Mouse (Mus musculus): ENCODE measurements at regions not wholly inside any gene's neighbourhood (a gene's known extent, or its start where the extent isn't known, plus 50 kb on each side); places are given as distances from the start of the nearest gene placed in this dataset.

- no peak for DNase-seq (ENCODE audit: low spot score)
Measured at GRCm38 (mm10) chr16:68951508-68952236, 911.9 kb downstream of the Speer2 start.

DNA sequence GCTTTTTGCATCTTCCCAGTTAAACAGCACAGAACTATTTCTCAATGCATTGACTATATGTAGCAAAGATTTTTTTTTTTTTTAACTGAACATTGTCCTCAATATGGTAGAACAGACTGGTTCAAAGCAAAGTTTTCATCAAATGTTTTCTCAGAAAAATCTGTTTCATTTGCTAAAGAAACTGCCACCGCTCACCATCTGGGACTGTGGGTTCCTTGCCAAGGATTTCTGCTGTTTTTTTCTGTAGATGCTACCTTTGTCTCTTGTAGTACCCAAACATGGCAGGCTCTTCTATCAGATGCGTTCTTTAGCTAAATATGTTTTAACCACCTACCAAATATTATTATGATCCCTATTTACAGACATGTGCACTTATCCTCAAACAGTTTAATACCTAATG, 952.7 kb downstream of the Speer2 start:
- DNase-seq (ENCODE audit: low spot score), result peak; percentile 30

- peak; percentile 25 for DNase-seq (ENCODE audit: low spot score)
Measured at GRCm38 (mm10) chr16:68898136-68898535, 965.4 kb downstream of the Speer2 start.

DNA sequence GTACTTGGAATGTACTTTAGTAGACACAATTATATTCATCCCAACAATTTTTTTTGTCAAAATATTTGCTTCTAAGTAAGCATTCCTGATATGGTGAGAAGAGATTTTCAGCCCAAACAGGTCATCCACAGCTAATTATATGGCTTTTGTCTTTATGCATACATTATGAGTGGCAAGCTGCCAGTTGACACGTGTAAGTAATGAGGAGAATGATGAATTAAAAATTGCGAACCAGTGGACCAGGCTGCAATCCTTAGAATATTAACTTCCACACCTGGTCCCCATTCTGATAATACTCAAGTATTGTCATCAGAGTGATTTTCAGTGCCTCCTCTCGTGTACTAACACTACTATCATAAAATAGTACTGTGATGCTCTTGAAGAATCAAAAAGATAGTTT, 1014.8 kb downstream of the Speer2 start:
- DNase-seq (ENCODE audit: low spot score), result no peak

Data from layer of hippocampus, adult 9-10 months (tissue).